ENCODE assay signal across 8 mouse cellular contexts in the genomic region with DNA sequence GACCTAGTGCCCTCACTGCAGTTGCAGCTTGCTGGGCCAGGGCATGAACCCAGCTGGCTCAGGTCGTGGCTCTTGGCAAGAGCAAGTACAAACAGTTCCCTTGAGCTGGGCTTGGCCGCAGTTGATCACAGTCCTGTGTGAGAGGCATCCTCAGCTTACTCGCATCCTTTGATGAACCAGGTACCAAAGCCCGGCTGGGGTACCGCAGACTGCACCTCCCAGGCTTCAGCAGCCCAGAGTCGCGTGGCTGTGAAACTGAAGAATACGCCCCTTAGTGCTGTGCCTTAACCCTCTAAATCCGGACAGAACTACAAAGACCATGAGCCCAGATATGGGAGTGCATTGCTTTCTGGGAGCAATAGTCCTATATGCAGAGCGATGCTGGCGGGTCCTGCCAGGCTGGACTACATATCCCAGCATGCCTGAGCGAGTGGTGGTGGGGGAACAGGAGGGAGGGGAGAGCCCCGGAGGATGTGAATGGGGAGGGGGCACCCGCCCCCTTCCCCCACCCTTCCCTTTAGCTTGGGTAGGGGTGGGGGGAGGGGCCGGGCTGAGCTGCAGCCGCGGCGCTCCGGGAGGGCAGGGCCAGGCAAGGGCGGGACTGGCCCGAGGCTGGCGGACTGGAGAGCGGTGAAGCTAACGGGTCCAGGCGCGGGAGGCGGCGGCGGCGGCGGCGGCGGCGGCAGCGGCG. TPM values are rescaled to one million over a fixed set of nuclear protein-coding genes. Genes with fewer than 3 reads are reported as not detected.
A peak's percentile ranks its signal among the peaks of the same experiment; 100 is the strongest.
DNase-seq lines count a peak whose midpoint lies in the region; ATAC-seq lines count a peak whose summit lies in the region.

A gene (plus strand): TSS at position 582 of the 691 bp plus-strand sequence.

- ATAC-seq in embryonic facial prominence, embryonic 13.5 days (ENCODE audit: insufficient number of reproducible peaks, insufficient read depth, low FRiP score, low TSS enrichment, low read depth): peak; percentile 98
- ATAC-seq in limb, embryonic 11.5 days (ENCODE audit: insufficient number of reproducible peaks, low FRiP score, low TSS enrichment, low read depth): peak; percentile 97
- ATAC-seq in midbrain, embryonic 13.5 days: peak; percentile 100

- H3K4me2 ChIP-seq in embryonic facial prominence, embryonic 13.5 days: peak within 1 kb of the TSS; percentile 95
- H3K4me2 ChIP-seq in limb, embryonic 11.5 days (ENCODE audit: low read depth, severe bottlenecking): peak within 1 kb of the TSS; percentile 90
- peak within 1 kb of the TSS; percentile 95 for H3K4me2 ChIP-seq in midbrain, embryonic 13.5 days (replicated peaks)

- H3K9ac ChIP-seq in embryonic facial prominence, embryonic 13.5 days: peak within 1 kb of the TSS; percentile 94
- peak within 1 kb of the TSS; percentile 93 for H3K9ac ChIP-seq in limb, embryonic 11.5 days (ENCODE audit: low read length)
- peak within 1 kb of the TSS; percentile 89 for H3K9ac ChIP-seq in midbrain, embryonic 13.5 days (replicated peaks)

- no peaks in the 10 kb centered on the region for H3K27me3 ChIP-seq in embryonic facial prominence, embryonic 13.5 days
- no peaks in the 10 kb centered on the region for H3K27me3 ChIP-seq in limb, embryonic 11.5 days (ENCODE audit: control insufficient read depth, insufficient read depth, low read length)
- no peaks in the 10 kb centered on the region for H3K27me3 ChIP-seq in midbrain, embryonic 13.5 days

- H3K27ac ChIP-seq in embryonic facial prominence, embryonic 13.5 days: peak within 1 kb of the TSS; percentile 89
- H3K27ac ChIP-seq in limb, embryonic 11.5 days (replicated peaks; ENCODE audit: low read depth, low read length): peak within 1 kb of the TSS; percentile 81
- peak within 1 kb of the TSS; percentile 80 for H3K27ac ChIP-seq in midbrain, embryonic 13.5 days

- peak; percentile 98 for DNase-seq in 3T3-L1 (ENCODE audit: low read depth, low spot score)
- DNase-seq in adrenal gland, postnatal 36 days: peak; percentile 89 to 90
- peak; percentile 89 to 96 for DNase-seq in heart, adult 18-20 months
- DNase-seq in kidney, adult 18-20 months: peak; percentile 85
- peak; percentile 94 for DNase-seq in limb, embryonic 11.5 days (ENCODE audit: low spot score)
- peak; percentile 75 for DNase-seq in spleen, adult 12 weeks (ENCODE audit: low spot score)

- peaks cover 27% of the 10 kb centered on the region for H3K4me1 ChIP-seq in embryonic facial prominence, embryonic 13.5 days
- H3K4me1 ChIP-seq in limb, embryonic 11.5 days (ENCODE audit: control insufficient read depth, insufficient read depth, low read length): peaks cover 18% of the 10 kb centered on the region
- H3K4me1 ChIP-seq in midbrain, embryonic 13.5 days (replicated peaks): peaks cover 25% of the 10 kb centered on the region

- no peaks in the 10 kb centered on the region for H3K9me3 ChIP-seq in embryonic facial prominence, embryonic 13.5 days
- no peaks in the 10 kb centered on the region for H3K9me3 ChIP-seq in limb, embryonic 11.5 days (ENCODE audit: control insufficient read depth, low read length)
- H3K9me3 ChIP-seq in midbrain, embryonic 13.5 days: no peaks in the 10 kb centered on the region

- 2% methylated on average over 15 of the region's 36 CpGs for WGBS in embryonic facial prominence, embryonic 13.5 days
- under 1% methylated on average over 23 of the region's 36 CpGs for whole genome bisulfite sequencing in limb, embryonic 11.5 days
- WGBS in midbrain, embryonic 13.5 days: 1% methylated on average over 32 of the region's 36 CpGs

- peaks cover 4% of the 10 kb centered on the region; the same call in 1 of the 2 replicates for H3K36me3 ChIP-seq in embryonic facial prominence, embryonic 13.5 days
- H3K36me3 ChIP-seq in limb, embryonic 11.5 days (ENCODE audit: control insufficient read depth, insufficient read depth, low read length): no peaks in the 10 kb centered on the region
- no peaks in the 10 kb centered on the region for H3K36me3 ChIP-seq in midbrain, embryonic 13.5 days

- H3K4me3 ChIP-seq in embryonic facial prominence, embryonic 13.5 days: peak within 1 kb of the TSS; percentile 85
- peak within 1 kb of the TSS; percentile 65 for H3K4me3 ChIP-seq in limb, embryonic 11.5 days (ENCODE audit: low read depth, low read length)
- H3K4me3 ChIP-seq in midbrain, embryonic 13.5 days (replicated peaks): peak within 1 kb of the TSS; percentile 84

RNA-seq across cellular contexts. Expression of the gene that starts here (rescaled TPM):
- 10 to 100 TPM; 22.1 to 23.3 TPM for total RNA-seq in adrenal gland, postnatal 36 days (2021)
- polyA plus RNA-seq in embryonic facial prominence, embryonic 13.5 days (2015; fragmentation: Nextera tagmentation; extraction: Ambion mirVana): 29.4 and 35.7 TPM in 2 replicates
- 10 to 100 TPM; 20.9 to 23.3 TPM for total RNA-seq in heart, adult 18-20 months (2021)
- polyA plus RNA-seq in limb, embryonic 11.5 days (2014; fragmentation: Nextera tagmentation; extraction: Ambion mirVana): 19.5 and 22.3 TPM in 2 replicates
- polyA plus RNA-seq in midbrain, embryonic 13.5 days (2015; fragmentation: Nextera tagmentation; extraction: Ambion mirVana): 20.8 and 22.9 TPM in 2 replicates

Comparison
In these comparisons a context has a peak if more than half of its experiments do, and no peak if none do; other contexts are left out.
1. Peak in every context shown above with its lines: DNase-seq, ATAC-seq, H3K4me3 ChIP-seq and H3K27ac ChIP-seq.